Mouse (Mus musculus): ENCODE results near the gene Olfr1018.

Olfr1018 gene

GRCm38 (mm10) chr2:85818179-85818578 is at the start of gene Olfr1018:
TSS of gene Olfr1018 (plus strand) at chr2:85818479.
- no peak for DNase-seq

- no peak for DNase-seq
These were observed 45.9 kb upstream of the Olfr1018 start, which contains the start of gene Olfr1014 for GRCm38 (mm10) chr2:85772413-85772812. TSS of gene Olfr1014 (plus strand) at chr2:85772713.

GRCm38 (mm10) chr2:85781717-85782116 is 36.6 kb upstream of the Olfr1018 start, which contains the start of gene Olfr1015:
TSS of gene Olfr1015 (plus strand) at chr2:85782017.
- no peak for DNase-seq

- DNase-seq = no peak
These were observed 25.9 kb upstream of the Olfr1018 start for GRCm38 (mm10) chr2:85792331-85792730.

- DNase-seq = no peak
These were observed 15.8 kb upstream of the Olfr1018 start, which contains the start of gene Olfr1016 for GRCm38 (mm10) chr2:85802444-85802843. TSS of gene Olfr1016 (minus strand) at chr2:85802544.

- no peak for DNase-seq
These were observed 13.8 kb upstream of the Olfr1018 start for GRCm38 (mm10) chr2:85804501-85804900.

- no peak for DNase-seq
These were observed 27.1 kb downstream of the Olfr1018 start, which contains the start of gene Olfr1019 for GRCm38 (mm10) chr2:85845383-85845782. TSS of gene Olfr1019 (minus strand) at chr2:85845483.

- DNase-seq = no peak
These were observed 28.5 kb downstream of the Olfr1018 start, which contains the start of gene Olfr1020 for GRCm38 (mm10) chr2:85846730-85847129. TSS of gene Olfr1020 (plus strand) at chr2:85847030.

GRCm38 (mm10) chr2:85868294-85868693 is 50.0 kb downstream of the Olfr1018 start, which contains the start of gene Olfr1022:
TSS of gene Olfr1022 (plus strand) at chr2:85868594.
- no peak for DNase-seq

Data from thymus, postnatal 36 days (tissue).